Mouse (Mus musculus) left cerebral cortex, adult 9 months (tissue): ENCODE results near the gene Gng8.

ENCODE experiments used
- DNase-seq, 2 experiments: peaks; one replicate each; pipeline ENCODE4 v3.0.0; 2022; ENCODE audit warnings: low spot score in 2 of 2

Gng8 gene

DNA sequence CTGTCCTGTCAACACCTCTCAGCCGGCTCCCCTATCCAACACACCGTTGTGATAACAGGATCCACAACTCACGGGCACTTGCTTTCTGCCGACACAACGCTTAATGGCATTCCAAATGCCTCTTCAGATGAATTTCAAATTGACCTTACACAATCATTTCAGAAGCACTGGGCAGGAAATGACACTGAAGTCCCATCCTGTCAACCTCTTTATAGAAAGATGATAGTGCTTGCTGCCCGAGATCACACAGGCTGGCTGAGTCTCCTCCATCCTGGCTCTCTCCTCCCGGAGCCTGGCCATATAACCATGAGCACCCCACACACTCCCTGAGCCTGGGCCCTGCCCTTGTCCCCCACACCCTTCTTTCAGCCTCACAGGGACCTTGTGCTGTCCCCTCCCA is 16.3 kb downstream of the Gng8 start:
- DNase-seq, result no peak

DNA sequence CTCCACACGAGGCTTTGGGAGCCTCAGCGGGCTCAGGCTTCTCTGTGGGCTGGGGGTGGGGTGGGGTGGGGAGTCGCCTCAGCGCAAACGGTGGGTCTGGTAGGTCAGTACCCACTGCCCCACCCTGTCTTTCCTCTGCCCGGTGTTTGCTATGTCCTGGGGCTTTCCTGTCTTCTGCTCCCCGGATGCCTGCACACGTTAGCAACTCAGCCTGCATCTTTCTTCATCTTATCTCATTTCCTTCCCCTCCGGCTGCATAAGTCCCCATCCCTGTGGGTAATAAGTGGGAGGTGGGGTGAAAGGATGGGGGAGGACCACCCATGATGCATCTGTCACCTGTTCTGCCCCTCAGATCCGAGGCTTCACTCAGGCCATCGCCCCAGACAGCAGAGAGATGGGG is 16.8 kb downstream of the Gng8 start:
- no peak for DNase-seq

DNA sequence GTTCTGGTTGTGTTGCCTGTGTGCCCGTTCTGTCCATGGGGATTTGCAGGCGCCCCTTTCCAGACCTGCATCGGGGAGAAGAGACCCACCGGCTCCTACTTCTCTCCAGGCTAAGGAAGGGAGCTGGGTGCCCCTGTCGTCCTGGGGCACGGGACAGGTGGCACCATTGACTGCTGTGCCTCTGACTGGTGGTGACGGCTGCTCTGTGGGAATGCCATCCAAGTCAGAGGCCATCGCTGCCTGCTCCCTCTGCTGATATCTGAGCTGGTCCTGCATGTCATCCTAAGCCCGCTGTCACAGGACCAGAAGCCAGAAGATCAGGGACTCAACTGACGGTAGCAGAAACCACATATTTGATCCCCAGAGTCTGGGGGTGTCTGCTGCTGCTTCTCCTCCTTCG is 17.3 kb downstream of the Gng8 start:
- DNase-seq, result no peak

DNA sequence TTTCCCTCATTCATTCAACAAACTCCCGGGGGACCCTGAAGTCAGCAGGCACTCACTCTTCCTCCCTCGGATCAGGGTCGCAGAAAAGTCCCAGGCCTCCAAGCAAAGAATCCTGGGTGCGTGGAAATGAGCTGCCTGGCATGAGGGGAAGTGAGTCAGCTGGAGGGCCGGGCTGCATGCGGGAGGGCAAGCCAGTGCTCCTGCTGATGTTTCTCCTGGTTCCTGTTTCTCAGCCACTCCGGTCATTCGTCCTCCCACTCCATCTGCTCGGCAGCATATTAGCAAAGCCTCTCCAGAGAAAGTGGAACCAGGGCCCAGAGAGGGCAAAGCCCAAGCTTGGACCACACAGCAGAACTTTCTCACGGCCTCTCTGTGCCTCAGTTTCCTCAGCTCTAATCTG is 18.3 kb downstream of the Gng8 start:
- DNase-seq, result no peak

DNA sequence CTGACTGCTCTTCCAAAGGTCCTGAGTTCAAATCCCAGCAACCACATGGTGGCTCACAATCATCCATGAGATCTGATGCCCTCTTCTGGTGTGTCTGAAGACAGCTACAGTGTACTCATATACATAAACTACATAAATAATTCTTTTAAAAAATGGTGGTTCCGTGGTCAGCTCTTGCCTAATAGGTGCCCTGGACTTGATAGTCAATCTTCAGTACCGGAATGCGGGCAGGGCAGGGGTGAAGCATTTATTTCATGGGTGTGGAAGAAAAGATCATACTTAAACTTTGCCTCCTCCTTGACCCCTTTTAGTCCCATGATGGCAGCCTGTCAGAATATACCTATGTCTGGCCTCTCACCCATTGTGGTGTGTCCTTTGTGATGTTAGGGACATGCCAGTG is 20.3 kb downstream of the Gng8 start:
- no peak for DNase-seq

DNA sequence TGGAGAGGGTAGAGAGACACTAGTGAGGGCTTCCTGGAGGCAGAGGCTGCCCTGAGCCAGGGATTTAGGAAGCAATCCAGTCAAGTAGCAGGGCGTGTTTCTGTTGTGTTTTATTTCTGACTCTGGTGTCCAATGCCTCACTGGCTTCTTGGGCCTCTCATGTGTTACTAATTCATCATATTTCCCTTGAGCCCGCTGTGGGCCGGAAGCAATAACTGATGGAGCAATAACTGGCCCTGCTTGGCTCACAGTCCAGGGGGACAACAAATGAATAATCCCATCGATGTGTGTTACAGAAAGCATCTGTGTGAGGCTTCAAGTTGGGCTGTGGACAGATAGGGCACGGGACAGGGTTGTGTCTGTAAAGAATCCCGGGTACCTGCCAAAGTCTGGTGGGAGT is 20.8 kb downstream of the Gng8 start:
- no peak for DNase-seq

DNA sequence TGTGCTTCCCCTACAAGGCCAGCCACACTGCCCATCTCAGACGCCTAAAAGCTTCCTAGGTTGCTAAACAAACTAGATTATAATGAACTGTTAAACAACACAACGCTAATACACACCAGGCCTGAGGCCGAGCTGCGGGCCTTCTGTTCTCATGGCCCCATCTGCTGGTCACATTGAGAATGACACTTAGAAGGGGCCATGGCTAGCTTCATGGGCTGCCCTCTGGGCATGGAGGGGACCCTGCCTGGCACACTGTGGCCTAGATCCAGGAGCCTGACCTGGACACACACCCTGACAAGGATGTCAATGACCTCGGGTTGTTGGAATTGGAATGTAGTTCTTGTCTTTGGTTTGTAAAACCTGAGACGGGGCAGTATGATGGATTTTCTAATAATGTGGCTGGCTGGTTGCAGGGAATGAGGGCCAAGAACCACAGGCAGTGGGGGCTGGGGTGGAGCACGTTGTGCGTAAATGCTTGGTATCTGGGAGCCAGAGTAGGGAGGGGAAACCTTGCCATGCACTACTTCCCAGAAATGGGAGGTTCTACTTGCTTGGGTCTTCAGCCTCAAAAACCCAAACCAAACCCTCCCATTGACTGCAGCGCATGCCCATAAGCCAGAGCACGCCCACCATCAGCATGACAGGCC is 22.3 kb downstream of the Gng8 start:
- DNase-seq, result peak in 1 of 2 experiments; percentile 78

DNA sequence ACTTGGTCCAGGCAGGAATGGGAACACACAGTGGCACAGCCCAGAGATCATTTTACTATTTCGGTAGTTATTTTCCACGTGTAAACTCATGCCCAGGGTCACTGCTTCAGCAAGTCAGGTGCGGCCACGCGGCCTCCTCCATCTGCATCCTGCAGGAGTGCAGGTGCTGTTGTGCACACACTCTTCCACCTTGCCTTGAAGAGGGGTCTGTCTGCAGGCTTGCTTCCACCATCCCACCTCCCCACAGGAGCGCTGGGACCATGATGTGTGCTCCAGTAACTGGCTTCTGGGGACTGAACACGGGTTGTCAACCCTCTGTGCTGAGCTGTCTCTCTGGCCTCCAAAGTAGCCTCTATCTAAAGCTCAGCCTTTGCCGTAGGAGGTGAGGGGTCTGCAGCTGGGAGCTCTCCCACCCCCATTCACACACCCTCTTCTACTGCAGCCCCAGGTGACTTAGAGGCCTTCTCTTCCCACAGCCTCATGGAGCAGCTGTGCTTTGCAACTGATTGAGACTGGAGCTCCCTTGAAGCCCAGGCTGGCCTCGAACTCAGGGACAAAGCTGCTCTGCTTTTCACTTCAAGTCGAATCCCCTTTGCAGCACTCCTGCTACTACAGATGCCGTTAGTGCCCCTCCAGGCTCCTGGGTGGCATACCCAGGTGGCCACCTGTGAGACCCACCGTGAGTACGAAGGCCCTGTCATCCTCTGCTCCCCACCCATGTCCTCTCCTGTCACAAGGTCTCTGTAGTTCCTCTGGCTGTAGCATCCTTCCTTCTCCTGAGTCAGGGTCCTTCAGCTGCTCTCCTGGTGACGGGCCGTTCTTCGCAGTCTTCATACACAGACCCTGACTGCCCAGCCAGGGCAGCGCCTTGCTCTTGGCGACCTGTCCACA is 23.1 kb downstream of the Gng8 start:
- DNase-seq, result no peak

DNA sequence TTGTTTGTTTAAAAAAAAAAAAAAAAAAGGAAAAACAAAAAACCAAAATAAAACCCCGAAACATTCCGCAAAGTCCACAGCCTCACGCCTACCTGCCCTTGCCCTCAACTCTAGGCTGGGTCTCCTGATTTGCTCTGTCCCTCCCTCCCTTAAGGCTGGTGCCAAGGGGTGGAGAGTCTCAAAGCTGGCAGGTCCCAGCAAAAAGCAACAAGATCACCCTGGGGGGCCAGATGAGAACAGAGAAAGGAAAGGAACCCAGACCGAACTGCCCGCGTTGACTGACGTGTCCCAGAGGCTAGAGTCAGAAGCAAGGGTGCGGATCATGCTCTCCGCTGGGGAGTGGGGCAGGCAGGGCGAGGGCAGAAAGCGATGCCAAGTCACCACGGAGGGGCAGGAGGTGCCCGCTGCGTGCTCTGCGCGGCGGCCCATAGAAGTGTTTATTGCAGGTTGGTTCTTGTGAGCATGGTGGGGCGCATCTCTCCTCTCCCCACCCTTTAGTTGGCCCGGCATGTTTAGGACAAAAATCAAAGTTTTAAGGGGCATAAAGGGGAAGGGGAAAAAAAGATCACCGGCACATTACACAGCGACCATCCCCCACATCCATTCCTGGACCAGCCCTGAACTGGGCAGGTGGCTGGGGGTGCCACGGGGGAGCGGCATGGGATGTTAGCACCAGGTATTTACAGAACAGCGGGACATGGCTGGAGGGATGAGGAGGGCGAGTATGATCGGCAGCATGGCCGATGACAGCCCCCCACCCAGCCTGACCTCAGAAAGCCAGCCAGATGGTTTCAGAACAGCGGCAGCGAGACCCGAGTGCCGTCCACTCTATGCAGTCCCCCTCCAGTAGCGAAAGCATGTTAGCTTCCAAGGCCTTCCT is 24.1 kb downstream of the Gng8 start:
- DNase-seq, result no peak

DNA sequence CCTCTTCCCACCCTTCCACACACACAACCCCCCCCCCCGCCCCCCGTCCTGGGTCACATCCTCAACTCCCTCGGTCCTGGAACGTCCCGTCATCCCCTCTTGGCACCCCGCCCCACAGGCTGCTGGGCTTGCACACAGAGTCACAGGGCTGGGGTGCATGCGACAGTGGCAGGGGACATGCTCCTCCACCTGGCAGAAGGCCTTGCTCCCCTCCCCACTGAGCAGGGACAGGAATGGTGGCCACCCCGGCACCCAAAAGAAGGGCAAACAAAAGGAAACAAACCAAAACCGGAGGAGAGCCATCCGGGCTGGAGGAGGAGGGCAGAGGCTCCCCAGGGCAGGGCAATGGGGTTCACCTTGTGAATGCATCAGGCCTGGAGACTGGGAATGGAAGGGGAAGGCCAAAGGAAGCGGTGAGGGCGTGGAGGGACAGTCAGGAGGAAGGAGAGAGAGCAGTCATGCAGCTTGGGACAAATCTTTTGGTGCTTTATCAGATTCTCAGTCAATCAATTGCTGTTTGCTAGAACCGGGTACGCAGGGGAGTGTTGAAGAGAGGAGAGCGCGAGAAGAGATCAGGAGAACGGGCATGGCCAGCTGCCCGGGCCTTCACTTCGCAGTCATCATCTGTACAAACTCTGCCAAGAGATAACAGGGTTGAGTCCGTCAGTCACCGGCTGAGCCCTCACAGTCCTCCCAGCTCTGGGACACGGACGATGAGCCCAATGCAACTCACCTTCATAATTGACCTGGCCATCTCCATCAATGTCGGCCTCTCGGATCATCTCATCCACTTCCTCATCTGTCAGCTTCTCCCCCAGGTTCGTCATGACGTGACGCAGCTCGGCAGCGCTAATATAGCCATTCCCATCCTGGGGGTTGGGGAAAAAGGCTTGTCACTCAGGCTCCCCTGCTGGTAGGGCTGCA is 25.0 kb downstream of the Gng8 start:
- DNase-seq, result no peak

DNA sequence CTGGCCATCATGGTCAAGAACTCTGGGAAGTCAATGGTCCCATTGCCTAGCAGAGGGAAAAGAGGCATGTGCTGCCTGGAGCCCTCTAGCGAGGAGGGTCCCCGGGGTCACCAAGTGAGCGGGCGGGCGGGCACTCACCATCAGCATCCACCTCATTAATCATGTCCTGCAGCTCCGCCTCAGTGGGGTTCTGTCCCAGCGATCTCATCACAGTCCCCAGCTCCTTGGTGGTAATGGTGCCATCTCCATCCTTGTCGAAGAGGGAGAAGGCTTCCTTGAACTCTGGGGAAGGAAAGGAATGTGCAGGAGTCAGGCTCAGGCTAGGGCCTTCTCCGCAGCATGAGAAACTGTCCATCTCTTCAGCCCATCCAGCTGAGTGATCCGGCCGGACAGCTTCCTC is 25.9 kb downstream of the Gng8 start:
- no peak for DNase-seq

DNA sequence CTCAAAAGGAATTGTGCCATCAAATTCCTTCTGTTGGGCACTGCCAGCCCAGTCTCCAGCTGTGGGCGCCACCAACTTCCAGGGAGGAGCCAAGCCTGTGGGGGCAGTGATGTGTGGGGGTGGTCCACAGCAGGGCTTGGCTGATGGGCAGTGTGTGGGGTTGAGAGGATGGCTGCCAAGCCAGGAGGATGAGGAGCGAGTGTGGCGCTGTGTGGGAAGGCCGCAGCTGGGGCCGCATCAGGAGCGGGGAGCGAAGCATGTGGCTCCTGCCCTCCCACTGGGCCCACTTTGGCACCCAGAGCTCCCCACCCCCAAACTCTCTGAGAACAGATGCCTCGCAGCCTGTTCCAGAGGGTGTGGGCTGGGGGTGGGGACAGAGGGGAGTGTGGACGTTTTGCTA is 26.4 kb downstream of the Gng8 start:
- peak in 1 of 2 experiments; percentile 80 for DNase-seq

DNA sequence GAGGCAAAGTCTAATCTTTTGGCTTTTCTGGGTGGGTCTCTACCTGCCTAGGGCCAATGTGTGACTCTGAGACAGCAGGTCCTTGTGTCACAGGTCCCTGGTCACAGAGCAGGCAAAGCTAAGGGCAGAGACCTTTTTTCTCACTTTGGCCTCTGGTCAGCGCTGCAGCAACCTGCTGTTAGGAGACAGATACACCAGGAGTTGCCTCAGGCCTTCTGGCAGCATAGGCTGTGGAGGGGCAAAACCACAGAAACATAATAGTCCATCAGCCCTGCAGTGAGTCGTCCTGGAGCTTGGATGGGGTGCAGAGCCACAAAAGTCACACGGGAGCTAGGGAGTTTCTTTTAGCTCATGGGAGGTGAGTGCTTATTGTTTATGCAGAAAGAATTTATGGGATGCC is 27.1 kb downstream of the Gng8 start:
- DNase-seq, result no peak

DNA sequence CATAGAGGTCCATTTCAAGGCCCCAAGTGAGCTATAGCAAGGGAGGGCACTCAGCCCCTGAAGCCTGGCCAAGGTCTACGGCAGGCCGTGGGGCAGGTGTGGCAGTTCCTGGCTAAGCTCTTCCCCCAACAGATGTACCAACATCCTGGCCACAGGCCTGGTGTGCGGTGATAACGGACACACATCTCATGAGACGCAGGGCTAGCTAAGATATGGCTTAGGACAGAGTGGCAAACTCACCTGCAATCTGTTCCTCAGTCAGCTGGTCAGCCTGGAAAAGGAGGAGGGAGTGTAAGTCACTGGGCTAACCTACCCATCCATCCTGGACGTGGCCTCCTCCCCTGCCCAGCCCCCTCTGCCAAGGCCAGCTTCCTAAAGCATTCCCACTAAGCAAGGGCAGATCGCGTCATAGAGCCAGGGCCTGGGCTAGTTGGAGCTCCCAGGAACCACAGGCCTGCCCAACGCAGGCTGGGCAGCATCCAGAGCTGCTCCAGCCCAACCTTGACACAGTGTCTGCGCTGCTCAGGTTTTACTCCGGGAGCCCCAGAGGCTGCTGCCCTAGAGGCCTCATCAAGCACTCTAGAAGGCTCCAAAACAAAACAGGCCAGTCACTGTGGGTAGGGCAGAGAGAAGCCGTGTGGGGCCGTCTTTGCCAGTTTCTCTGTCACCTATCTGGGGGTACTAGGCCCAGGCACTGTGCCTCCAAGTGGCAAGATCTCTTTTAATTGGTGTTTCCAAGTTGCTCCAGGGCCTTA is 28.0 kb downstream of the Gng8 start:
- DNase-seq, result peak in 1 of 2 experiments; percentile 26

DNA sequence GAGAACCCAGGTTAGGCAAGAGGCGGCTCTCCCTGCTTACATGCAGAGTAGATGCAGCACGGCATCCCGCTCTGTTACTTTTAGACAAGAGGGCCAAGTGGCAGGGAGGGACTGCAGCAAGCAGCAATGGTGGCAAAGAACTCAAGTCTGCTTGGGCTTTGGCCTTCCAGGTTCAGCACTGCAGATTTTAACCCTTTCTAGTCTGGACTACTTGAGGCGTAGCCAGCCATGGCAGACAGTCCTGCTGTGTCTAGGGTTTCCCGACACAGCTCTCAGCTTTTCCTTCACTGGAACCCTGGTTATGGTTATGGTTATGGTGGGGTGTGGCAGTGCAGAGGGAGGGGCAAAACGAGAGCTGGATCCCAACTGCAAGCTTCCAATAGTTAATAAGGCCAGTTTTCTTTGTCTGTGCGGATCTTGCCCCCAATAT is 28.6 kb downstream of the Gng8 start:
- DNase-seq, result no peak

DNA sequence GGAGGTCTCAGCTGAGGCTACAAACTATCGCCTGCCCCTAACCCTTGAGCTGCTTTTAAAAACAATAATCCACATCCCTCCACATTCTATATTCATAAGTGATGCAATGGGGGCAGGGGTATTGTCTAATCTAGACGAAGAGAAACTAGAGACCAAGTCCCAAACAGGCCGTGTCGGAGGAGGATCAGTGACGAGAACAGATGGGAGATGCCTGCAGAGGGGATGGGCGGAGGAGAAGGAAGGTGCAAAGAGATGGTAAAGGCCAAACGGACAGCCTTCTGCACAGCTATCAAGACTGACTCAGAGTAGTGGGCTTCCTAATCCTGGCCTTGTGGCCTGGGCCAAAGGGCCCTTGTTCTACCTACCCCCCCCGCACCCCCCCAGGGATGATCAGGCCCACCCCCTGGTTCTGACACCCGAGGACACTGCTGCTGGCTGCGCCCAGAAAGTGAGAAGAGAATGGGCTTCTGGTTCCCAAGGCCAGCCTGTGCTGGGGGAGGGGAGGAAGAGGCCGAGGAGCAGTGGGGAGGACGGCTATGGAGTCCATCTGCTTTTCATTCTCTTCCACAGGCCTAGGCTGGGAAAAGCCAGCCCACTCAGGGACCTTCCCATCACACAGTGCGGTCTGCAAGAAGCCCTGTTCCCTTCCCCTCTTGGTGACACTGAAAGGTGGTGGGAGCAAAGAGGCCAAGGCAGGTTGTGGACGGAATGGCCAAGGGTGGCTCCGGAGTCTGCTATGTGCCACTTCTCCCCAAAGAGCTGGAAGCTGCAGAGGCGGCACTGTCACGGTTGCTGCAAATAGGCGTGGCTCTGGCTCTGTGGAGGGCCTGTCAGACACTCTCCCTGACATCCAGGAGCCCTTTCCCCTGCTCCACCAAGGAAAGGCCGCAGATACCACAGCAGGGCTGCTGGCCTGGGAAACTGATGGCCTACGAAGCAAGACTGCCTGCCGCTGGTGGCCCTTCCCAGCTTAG is 29.5 kb downstream of the Gng8 start:
- peak in 1 of 2 experiments; percentile 46 for DNase-seq

DNA sequence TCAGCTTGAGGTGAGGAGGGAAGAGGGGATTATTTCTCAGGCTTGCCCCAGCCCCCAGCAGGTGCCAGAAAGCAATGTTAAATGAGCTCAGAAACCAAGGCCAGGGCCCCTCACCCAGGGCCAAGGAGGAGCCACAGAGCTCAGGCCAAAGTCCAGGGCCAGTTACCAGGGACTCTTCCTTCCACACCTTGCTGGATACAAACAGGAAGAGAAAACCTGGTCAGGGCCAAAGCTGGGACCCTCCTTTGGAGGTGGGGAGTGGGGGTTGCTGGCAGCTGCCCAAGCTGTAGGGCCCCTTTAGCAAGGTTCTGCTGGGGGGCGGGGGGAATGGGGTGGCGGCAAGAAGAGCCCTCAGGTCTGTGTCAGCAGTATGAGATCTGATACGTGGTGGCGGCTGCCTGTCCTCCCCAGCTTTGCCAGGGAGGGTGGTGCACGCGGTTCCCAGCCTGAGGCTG is 30.3 kb downstream of the Gng8 start:
- DNase-seq, result no peak

DNA sequence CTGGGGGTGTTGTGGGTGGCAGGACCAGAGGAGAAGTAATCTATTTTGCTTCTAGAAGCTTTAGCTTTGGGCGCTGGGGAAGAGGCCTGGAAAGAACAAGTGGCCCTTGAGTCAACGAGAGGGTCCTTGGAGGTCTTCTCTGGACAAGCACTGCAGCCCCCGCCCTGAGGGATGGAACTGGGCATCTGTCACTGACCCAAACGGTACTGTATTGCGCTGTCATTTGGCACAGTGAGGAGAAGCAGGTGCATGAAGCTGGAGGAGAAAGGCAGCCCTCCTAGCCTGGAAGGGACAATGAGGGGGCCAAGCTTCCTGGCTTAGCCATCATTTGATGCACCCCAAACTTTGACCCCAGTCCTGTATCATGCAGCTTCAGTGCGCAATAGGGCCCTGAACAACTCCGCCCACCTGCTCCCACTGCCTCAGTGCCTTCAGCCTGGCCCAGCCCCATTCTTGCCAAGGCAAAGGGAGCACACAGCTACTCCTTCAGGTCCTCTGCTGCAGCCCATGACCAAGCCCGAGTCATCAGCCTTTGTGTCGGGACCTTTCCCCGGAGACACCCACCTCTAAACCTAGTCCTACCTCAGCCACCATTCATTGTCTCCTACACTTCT is 30.9 kb downstream of the Gng8 start:
- DNase-seq, result peak in 1 of 2 experiments; percentile 64
